Mouse (Mus musculus): ENCODE data around the gene 4930402K13Rik.
A peak's percentile ranks its signal among the peaks of the same experiment; 100 is the strongest.
"Not testable (repeated sequence)": the region's sequence is repeated elsewhere in the genome, so short reads cannot be mapped to it uniquely, and the experiment has no call there.

GRCm38 (mm10) chrX:9077699-9078098 is 26.7 kb upstream of the 4930402K13Rik start:
- not testable (repeated sequence) for TF ChIP-seq POLR2A (IDR thresholded peaks at IDR 0.05; ENCODE audit: borderline replicate concordance, insufficient read depth, low read length)
- TF ChIP-seq CTCF (IDR thresholded peaks at IDR 0.05; ENCODE audit: borderline replicate concordance, insufficient read depth, low read depth, low read length) = peak; percentile 40; the same call in 1 of the 2 replicates

All from cerebellum, adult 2 months (tissue).